Mouse (Mus musculus) heart, embryonic 10.5 days (tissue): Measurements from ENCODE around the gene Gm42517. TPM values are rescaled to one million over a fixed set of nuclear protein-coding genes. Genes with fewer than 3 reads are reported as not detected.

ENCODE experiments used
- DNase-seq: peaks from one replicate; pipeline ENCODE4 v3.0.0-alpha.2; 2017; ENCODE audit warnings: low spot score
- H3K27ac ChIP-seq: fragments of 300-500 bp; sonication (generic); 2 replicates; pipeline ENCODE4 v1.5.1; 2016; ENCODE audit warnings: mild to moderate bottlenecking
- H3K27me3 ChIP-seq: fragments of 300-500 bp; sonication (generic); 2 replicates; pipeline ENCODE4 v1.6.1; 2016; ENCODE audit warnings: mild to moderate bottlenecking; ENCODE audit not compliant: poor library complexity, insufficient read depth, severe bottlenecking
- H3K36me3 ChIP-seq: fragments of 300-500 bp; sonication (generic); 2 replicates; pipeline ENCODE4 v1.6.1; 2016; ENCODE audit warnings: mild to moderate bottlenecking, moderate library complexity
- H3K4me1 ChIP-seq: fragments of 300-500 bp; sonication (generic); 2 replicates; pipeline ENCODE4 v1.6.1; 2016; ENCODE audit warnings: mild to moderate bottlenecking
- H3K4me3 ChIP-seq: fragments of 300-500 bp; sonication (generic); 2 replicates; pipeline ENCODE4 v1.5.1; 2016; ENCODE audit warnings: mild to moderate bottlenecking, moderate library complexity
- H3K9me3 ChIP-seq: fragments of 300-500 bp; sonication (generic); 2 replicates; pipeline ENCODE4 v1.6.1; 2016; ENCODE audit warnings: mild to moderate bottlenecking, moderate library complexity
- WGBS: fragments of 180-500 bp; shearing (Covaris S2); methylation state at CpG from one replicate; pipeline ENCODE4 v1.1.7; 2016; 5-methylcytosine and 5-hydroxymethylcytosine counted together
- polyA plus RNA-seq: library from polyadenylated mRNA; unstranded; fragments of >200 nt; fragmentation: Nextera tagmentation; extraction: Ambion mirVana; gene quantifications from 2 replicates; pipeline ENCODE4 v1.2.1, GENCODE M21; 2016

Gm42517 gene
- polyA plus RNA-seq = 0.06 TPM in 1 of 2 replicates, not detected in the other

DNA sequence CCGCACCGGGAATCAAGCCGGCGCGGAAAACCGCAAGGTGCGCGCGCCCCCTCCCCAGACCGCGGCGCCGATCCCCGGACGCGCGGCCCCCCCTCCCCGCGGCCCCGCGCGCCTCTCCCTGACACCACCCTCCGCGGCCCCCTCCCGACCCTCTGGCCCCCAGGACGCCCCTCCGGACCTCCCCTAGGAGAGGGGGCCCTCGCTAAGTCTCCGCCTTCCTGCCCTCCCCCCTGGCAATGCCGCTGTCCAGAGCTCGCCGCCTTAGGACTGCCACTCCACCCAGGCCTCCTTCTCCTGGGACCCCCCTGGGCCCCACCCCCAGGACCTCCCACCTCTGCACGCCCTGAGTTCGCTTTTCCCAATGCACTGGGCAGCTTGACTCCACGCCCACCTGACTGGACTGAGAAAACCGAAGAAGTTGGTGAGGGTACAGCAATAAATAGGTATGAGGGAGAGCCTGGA is at the start of gene Gm42517:
Gene Gm42517 (minus strand): TSS at position 52 of the 462 bp plus-strand sequence.
- 0 out of 2 replicates have a peak within 1 kb of the TSS, but pooled peaks have one; percentile 22 for H3K27ac ChIP-seq
- DNase-seq = no peak

DNA sequence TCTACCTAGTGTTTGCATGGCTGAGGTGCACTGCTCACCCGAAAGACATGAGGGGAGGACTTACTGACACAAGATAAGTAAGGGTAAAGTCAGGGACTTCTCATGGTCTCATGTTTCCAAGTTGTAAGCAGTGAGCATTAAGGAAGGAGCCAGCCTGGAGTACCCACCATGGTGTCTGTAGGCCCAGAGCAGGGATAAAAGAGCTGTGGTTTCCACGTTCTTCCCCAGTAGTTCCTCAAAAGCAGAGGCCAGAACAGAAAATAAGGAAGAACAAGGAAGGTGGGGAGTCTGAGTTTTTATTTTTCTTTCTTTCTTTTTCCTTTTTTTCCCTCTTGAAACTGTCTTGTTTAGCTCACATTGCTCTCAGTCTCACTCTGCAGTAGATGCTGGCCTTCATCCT is 47.0 kb upstream of the Gm42517 start:
- Histone ChIP-seq H3K27ac (no peak overlapping the region), H3K4me3 (no peak overlapping the region), H3K9me3 (no peaks in the 10 kb centered on the region), H3K27me3 (no peaks in the 10 kb centered on the region), H3K4me1 (no peaks in the 10 kb centered on the region), H3K36me3 (no peaks in the 10 kb centered on the region)
- DNase-seq = no peak
- WGBS = 73% methylated on average over 2 of the region's 2 CpGs

More for the DNA sequence above, at the start of gene Gm42517:
- 3% methylated on average over 32 of the region's 36 CpGs for WGBS
- H3K4me3 ChIP-seq = peak within 1 kb of the TSS; percentile 71
- H3K27me3 ChIP-seq = peaks cover 100% of the 10 kb centered on the region
- no peaks in the 10 kb centered on the region for H3K36me3 ChIP-seq
- H3K9me3 ChIP-seq = no peaks in the 10 kb centered on the region
- H3K4me1 ChIP-seq = peaks cover 30% of the 10 kb centered on the region

DNA sequence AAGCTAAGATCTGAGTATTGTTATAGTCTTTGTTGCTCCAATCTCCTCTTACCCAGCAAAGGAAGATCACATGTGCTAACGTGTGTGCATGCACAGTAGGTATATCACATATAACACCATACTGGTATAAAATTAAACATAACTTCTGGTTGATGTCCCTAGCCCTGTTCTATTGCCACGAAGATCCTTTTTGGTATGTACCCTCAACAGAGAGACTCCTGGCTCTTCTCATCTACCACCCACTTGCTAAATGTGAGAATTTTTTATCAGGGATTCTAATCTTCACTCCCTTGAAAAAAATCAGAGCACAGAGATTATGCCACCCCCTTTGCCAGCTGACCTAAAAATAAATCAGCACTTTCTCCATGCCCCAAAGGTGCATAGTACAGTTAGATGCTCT is 39.3 kb upstream of the Gm42517 start:
- H3K4me1 ChIP-seq = no peaks in the 10 kb centered on the region
- no peaks in the 10 kb centered on the region for H3K36me3 ChIP-seq
- no peak overlapping the region for H3K27ac ChIP-seq
- WGBS = 76% methylated on average over 2 of the region's 2 CpGs
- no peaks in the 10 kb centered on the region for H3K27me3 ChIP-seq
- H3K4me3 ChIP-seq = no peak overlapping the region
- H3K9me3 ChIP-seq = no peaks in the 10 kb centered on the region
- DNase-seq = no peak

DNA sequence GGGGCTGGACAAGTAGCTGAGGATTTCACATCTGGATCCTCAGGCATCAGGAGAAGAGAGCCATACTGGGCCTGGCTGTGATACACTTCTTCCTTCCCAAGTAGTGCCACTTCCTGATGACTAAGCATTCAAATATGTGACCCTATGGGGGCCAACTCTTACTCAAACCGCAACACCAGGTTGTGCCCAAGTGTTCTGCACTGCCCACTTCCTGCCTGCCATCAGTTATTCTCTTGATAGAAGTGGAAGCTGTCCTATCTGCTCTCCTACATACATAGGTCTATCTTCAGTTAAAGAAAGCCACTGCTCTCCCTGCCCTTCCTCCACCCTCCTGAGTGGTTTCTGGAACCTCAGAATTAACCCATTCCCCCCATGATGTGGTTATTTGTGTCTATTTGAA is 37.7 kb upstream of the Gm42517 start:
- no peaks in the 10 kb centered on the region for H3K4me1 ChIP-seq
- WGBS = 50% methylated on average over 1 of the region's 1 CpGs
- no peak overlapping the region for H3K4me3 ChIP-seq
- no peaks in the 10 kb centered on the region for H3K9me3 ChIP-seq
- no peak overlapping the region for H3K27ac ChIP-seq
- H3K27me3 ChIP-seq = no peaks in the 10 kb centered on the region
- no peaks in the 10 kb centered on the region for H3K36me3 ChIP-seq
- no peak for DNase-seq

DNA sequence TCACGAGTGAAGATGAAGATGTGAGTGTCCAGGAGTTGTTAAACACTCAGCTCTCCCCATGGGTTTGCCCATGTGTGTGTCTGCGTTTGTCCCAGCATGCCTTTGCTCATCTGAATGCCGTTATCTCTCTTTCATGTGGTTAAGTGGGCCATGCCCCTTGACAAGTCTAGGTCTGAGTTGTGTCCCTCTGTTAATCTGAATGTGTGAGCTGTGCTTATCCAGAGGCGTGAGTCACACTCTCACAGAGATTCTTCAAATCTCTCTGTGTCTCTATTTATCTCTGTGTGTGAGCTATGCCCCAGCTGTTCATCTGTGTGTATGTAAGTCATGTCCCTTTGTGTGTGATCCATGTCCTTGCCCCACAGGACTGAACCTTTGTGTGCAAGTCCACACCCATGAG is 35.7 kb upstream of the Gm42517 start:
- Histone ChIP-seq H3K36me3 (no peaks in the 10 kb centered on the region), H3K9me3 (no peaks in the 10 kb centered on the region), H3K4me3 (no peak overlapping the region), H3K27me3 (no peaks in the 10 kb centered on the region), H3K27ac (no peak overlapping the region), H3K4me1 (no peaks in the 10 kb centered on the region)
- 67% methylated on average over 4 of the region's 4 CpGs for WGBS
- no peak for DNase-seq

DNA sequence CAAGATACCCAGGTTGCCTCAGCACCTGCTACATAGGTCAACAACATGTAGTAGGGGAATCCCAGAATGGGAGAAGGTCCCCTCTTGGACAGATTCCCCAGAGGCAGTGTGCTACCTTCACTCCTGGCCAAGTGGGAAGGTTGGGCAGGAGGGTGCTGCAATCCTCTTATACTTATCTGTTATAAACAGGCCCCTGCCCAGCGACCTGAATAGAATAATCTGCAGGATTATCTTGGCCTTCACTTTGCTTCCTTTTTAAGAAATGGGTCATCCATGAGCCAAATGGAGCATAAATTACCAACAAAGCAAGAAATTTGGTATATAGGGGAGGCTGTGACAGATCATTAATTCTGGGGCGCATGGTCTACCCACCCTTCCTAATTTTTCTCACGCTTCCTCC is 22.0 kb upstream of the Gm42517 start:
- H3K36me3 ChIP-seq = no peaks in the 10 kb centered on the region
- no peak for DNase-seq
- no peaks in the 10 kb centered on the region for H3K4me1 ChIP-seq
- WGBS = 69% methylated on average over 3 of the region's 3 CpGs
- H3K27ac ChIP-seq = no peak overlapping the region
- no peak overlapping the region for H3K4me3 ChIP-seq
- H3K27me3 ChIP-seq = peaks cover 12% of the 10 kb centered on the region
- no peaks in the 10 kb centered on the region for H3K9me3 ChIP-seq

DNA sequence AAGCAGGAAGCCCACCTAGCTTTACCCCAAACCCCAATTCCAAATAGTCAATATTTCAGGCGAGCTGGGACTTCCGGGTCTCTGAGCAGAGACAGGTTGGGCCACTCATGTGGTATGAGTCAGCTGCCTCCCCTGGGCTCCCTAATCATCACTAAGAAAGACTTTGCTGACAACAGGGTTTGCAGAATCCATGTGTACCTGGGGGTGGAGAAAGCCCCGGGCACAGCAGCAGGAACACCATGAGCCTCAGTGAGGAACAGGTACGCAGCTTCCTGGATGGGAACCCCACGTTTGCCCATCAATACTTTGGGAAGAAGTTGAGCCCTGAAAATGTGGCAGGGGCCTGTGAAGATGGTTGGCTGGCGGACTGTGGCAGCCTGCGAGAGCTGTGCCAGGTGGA is 20.5 kb upstream of the Gm42517 start, which contains the start of gene Pde6b:
Gene Pde6b (plus strand): TSS at position 191 of the 400 bp plus-strand sequence.
- no peak within 1 kb of the TSS for H3K27ac ChIP-seq
- H3K4me1 ChIP-seq = no peaks in the 10 kb centered on the region
- DNase-seq = no peak
- no peaks in the 10 kb centered on the region for H3K36me3 ChIP-seq
- no peak within 1 kb of the TSS for H3K4me3 ChIP-seq
- 64% methylated on average over 7 of the region's 7 CpGs for WGBS
- H3K27me3 ChIP-seq = peaks cover 12% of the 10 kb centered on the region
- H3K9me3 ChIP-seq = no peaks in the 10 kb centered on the region

DNA sequence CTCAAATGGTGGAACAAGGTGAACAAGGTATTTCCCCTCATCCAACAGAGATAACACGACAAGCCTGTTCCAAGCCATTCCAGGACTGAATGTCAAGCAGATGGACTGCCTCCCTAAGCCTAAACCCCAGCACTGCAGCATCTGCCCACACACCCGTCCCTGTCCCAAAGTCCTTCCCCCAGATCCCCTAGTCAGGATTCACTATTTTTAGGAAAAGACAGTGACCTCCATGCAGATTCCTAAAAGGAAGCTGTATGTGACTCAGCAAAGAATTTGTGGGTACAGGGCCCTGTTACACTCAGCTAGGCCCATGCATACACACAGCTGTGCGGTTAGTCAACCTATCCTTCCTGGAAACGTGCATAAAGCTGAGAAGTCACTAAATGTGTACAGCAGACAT is 18.7 kb upstream of the Gm42517 start:
- WGBS = 69% methylated on average over 4 of the region's 4 CpGs
- no peak overlapping the region for H3K4me3 ChIP-seq
- peaks cover 12% of the 10 kb centered on the region for H3K27me3 ChIP-seq
- no peaks in the 10 kb centered on the region for H3K9me3 ChIP-seq
- H3K36me3 ChIP-seq = no peaks in the 10 kb centered on the region
- H3K27ac ChIP-seq = no peak overlapping the region
- DNase-seq = no peak
- H3K4me1 ChIP-seq = no peaks in the 10 kb centered on the region

DNA sequence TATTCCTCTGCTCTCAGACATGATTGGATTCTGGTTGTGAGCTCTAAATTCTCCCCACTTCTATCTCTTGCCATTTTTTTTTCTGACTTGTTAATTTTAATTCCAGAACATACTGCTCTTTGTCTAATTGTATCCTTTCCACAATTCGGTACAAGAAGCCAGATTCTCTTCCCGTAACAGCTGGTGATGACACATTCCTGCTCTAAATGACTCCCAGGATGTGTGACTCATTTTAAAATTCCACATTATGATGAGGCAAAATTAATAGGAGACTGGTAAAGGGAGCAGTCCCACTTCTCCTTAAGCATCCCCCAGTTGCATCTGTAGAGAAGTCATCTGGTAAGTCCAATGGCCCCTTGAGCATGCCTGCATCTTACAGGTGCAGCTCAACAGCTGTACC is 17.9 kb upstream of the Gm42517 start:
- WGBS = 88% methylated on average over 2 of the region's 2 CpGs
- no peaks in the 10 kb centered on the region for H3K4me1 ChIP-seq
- no peak overlapping the region for H3K27ac ChIP-seq
- no peak overlapping the region for H3K4me3 ChIP-seq
- H3K36me3 ChIP-seq = no peaks in the 10 kb centered on the region
- peaks cover 12% of the 10 kb centered on the region for H3K27me3 ChIP-seq
- no peaks in the 10 kb centered on the region for H3K9me3 ChIP-seq
- DNase-seq = no peak

DNA sequence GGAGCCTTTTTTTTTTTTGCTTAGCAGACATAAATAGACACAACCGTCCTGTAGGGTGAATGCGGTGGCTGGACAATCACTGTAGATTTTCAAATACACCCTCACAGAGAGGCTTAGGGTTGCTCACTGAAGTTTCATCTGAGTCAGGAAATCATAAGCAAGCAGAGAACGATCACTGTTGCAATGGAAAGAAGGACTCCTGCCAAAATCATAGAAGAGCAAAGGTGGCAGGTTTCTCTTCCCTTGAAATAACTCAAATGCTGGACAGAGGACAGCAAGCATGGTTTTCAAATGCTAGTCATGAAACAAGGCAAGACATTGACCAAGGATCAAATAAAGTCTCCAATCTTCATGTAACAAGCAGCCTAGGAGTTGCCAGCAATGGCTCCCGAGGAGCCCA is 10.6 kb upstream of the Gm42517 start:
- H3K36me3 ChIP-seq = no peaks in the 10 kb centered on the region
- H3K4me3 ChIP-seq = no peak overlapping the region
- H3K4me1 ChIP-seq = no peaks in the 10 kb centered on the region
- H3K27ac ChIP-seq = no peak overlapping the region
- 74% methylated on average over 4 of the region's 4 CpGs for whole genome bisulfite sequencing
- DNase-seq = no peak
- H3K27me3 ChIP-seq = peaks cover 13% of the 10 kb centered on the region; the same call in 1 of the 2 replicates
- H3K9me3 ChIP-seq = no peaks in the 10 kb centered on the region

DNA sequence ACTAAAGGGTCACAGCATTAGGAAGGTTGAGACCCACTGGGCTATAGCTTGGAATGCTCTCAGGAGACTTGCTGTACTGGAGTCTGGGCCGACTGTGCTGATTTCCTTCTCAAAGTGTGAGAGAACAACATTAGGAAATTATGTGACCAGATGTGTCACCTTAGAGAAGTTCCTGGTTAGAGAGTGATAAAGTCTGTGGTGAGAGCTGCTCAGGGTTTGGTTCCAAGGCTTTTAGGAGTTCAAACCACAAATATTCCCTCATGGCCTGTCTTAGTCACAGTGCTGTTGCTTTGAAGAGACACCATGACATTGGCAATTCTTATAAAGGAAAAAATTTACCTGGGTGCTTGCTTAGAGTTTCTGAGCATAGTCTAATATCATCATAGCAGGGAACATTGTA is 8.3 kb upstream of the Gm42517 start:
- H3K4me3 ChIP-seq = no peak overlapping the region
- peaks cover 36% of the 10 kb centered on the region for H3K27me3 ChIP-seq
- H3K36me3 ChIP-seq = no peaks in the 10 kb centered on the region
- WGBS = 53% methylated on average over 1 of the region's 1 CpGs
- no peak for DNase-seq
- no peaks in the 10 kb centered on the region for H3K9me3 ChIP-seq
- no peaks in the 10 kb centered on the region for H3K4me1 ChIP-seq
- H3K27ac ChIP-seq = no peak overlapping the region

DNA sequence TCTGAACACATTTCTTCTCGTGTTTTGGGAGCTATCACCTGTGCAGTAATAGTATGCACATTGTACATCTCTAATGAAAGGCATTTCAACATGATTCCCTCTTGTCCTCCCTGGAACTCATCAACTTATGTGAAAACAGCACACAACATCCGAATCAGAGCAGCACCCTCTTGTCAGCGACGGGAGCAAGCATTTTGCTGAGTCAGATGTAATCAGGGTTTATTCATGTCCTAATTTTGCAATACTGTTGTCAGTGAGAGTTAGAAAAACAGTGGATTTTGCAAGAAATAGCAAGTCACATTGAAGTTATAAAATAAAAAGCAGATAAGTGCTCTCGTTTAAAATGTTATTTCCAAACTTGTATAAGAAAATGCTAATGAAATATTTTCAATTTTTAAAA is 6.4 kb upstream of the Gm42517 start:
- Histone ChIP-seq H3K4me3 (no peak overlapping the region), H3K27ac (no peak overlapping the region), H3K9me3 (no peaks in the 10 kb centered on the region), H3K36me3 (no peaks in the 10 kb centered on the region), H3K27me3 (peaks cover 56% of the 10 kb centered on the region), H3K4me1 (peaks cover 5% of the 10 kb centered on the region; the same call in 1 of the 2 replicates)
- 70% methylated on average over 5 of the region's 5 CpGs for whole genome bisulfite sequencing
- DNase-seq = no peak

DNA sequence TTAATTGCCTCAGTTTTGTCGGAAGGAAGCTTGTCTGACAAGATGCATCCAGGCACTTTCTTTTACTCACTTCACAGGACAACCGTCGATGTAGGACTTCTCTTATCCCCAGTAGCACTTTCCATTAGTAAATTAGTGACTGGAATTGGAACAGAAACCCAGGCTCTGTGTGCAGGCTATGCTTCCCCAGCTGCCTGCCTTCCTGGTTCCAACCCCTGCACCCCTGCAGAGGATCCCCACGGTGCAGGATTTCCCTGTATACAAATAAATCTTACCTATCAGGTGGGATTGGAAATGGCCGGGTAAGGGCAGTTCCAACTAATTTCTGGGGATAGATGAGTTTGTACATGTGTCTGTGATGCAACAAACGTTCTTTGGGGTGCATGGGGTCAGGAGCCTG is 2.2 kb upstream of the Gm42517 start:
- no peak for DNase-seq
- Histone ChIP-seq H3K27ac (no peak overlapping the region), H3K27me3 (peaks cover 91% of the 10 kb centered on the region), H3K4me3 (no peak overlapping the region), H3K9me3 (no peaks in the 10 kb centered on the region), H3K4me1 (peaks cover 30% of the 10 kb centered on the region), H3K36me3 (no peaks in the 10 kb centered on the region)
- WGBS = 3% methylated on average over 6 of the region's 6 CpGs
